Mouse (Mus musculus): Measurements from ENCODE around the gene Elmod3.

Gene Elmod3

GRCm38 (mm10) chr6:72570644-72571397 lies 27.4 kb downstream of the Elmod3 start:
- DNase-seq (ENCODE audit: low read depth), result no peak

- DNase-seq (ENCODE audit: low read depth), result no peak
These were observed 29.5 kb downstream of the Elmod3 start for GRCm38 (mm10) chr6:72568736-72569135.

GRCm38 (mm10) chr6:72567508-72567907 lies 30.7 kb downstream of the Elmod3 start:
- DNase-seq (ENCODE audit: low read depth), result no peak

GRCm38 (mm10) chr6:72566044-72566443 lies 32.2 kb downstream of the Elmod3 start:
- peak; percentile 94 for DNase-seq (ENCODE audit: low read depth)

GRCm38 (mm10) chr6:72565506-72565905 lies 32.7 kb downstream of the Elmod3 start:
- DNase-seq (ENCODE audit: low read depth), result no peak

- DNase-seq (ENCODE audit: low read depth), result no peak
These were observed 35.3 kb downstream of the Elmod3 start for GRCm38 (mm10) chr6:72562894-72563293.

GRCm38 (mm10) chr6:72562486-72562885 lies 35.7 kb downstream of the Elmod3 start:
- no peak for DNase-seq (ENCODE audit: low read depth)

- DNase-seq (ENCODE audit: low read depth), result no peak
These were observed 37.4 kb downstream of the Elmod3 start for GRCm38 (mm10) chr6:72560801-72561200.

- DNase-seq (ENCODE audit: low read depth), result no peak
These were observed 45.2 kb downstream of the Elmod3 start for GRCm38 (mm10) chr6:72553079-72553412.

GRCm38 (mm10) chr6:72552171-72553078 lies 45.8 kb downstream of the Elmod3 start:
- peak; percentile 94 for DNase-seq (ENCODE audit: low read depth)

GRCm38 (mm10) chr6:72550503-72551100 lies 47.6 kb downstream of the Elmod3 start:
- no peak for DNase-seq (ENCODE audit: low read depth)

GRCm38 (mm10) chr6:72550025-72550424 lies 48.2 kb downstream of the Elmod3 start:
- DNase-seq (ENCODE audit: low read depth), result peak; percentile 22

- DNase-seq (ENCODE audit: low read depth), result peak; percentile 83
These were observed 49.1 kb downstream of the Elmod3 start for GRCm38 (mm10) chr6:72549041-72549580.

GRCm38 (mm10) chr6:72547862-72548261 lies 50.4 kb downstream of the Elmod3 start:
- DNase-seq (ENCODE audit: low read depth), result no peak

- DNase-seq (ENCODE audit: low read depth), result no peak
These were observed 51.1 kb downstream of the Elmod3 start for GRCm38 (mm10) chr6:72547121-72547520.

GRCm38 (mm10) chr6:72545377-72545776 lies 52.8 kb downstream of the Elmod3 start:
- DNase-seq (ENCODE audit: low read depth), result peak; percentile 50

- DNase-seq (ENCODE audit: low read depth), result peak; percentile 90
These were observed 53.8 kb downstream of the Elmod3 start, which contains the start of gene Capg for GRCm38 (mm10) chr6:72544283-72544987. Gene Capg (plus strand): TSS chr6:72544391.

- peak; percentile 56 for DNase-seq (ENCODE audit: low read depth)
These were observed 54.9 kb downstream of the Elmod3 start for GRCm38 (mm10) chr6:72543265-72543850.

GRCm38 (mm10) chr6:72538562-72539031 lies 59.6 kb downstream of the Elmod3 start:
- DNase-seq (ENCODE audit: low read depth), result peak; percentile 83

- no peak for DNase-seq (ENCODE audit: low read depth)
These were observed 60.2 kb downstream of the Elmod3 start for GRCm38 (mm10) chr6:72537998-72538500.

- peak; percentile 94 for DNase-seq (ENCODE audit: low read depth)
These were observed 63.0 kb downstream of the Elmod3 start for GRCm38 (mm10) chr6:72535165-72535564.
